Mouse (Mus musculus): Measurements from ENCODE around the gene Tfip11.

DNA sequence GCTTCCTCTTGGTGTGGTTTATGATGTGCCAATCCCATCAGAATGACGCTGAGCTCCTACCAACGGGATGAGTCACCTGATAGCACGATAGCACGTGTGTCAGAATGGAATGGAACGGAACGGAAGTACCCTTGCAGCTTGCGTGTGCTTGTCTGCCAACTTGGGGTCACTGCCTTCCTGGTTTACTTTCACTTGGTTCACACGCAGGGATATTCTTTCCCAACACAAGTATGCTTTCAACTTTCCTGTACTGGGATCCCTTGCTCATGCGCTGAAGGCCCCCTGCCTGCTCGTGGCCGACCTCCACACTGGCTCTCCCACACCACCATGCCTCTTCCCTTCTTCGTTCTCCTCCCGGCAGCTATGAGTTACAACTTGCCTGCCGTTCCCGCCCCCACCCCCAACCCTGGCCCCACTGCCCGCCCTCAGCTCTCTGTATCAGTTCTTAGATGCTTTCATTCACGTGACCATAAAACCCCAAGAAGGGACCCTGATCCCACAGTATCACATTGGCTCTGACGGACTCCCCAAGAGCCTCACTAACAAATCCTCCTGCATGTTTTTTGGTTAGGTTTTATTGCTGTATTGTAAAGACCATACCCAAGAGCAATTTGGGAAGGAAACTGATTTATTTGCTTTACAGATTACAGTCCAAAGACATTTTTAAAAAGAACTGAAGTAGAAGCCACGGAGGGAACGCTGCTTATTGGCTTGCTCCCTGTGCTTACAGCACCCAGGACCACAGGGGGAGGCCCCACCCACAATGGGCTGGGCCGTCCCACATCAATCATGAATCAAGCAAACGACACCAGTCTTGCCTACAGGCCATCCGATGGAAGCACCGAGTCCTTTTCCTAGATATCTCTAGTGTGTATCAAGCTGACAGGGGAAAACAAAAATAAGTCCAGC is 1.3 kb upstream of the Tfip11 start:
- no peak for TF ChIP-seq POLR2A (IDR thresholded peaks at IDR 0.05; ENCODE audit: extremely low read depth, insufficient read depth, low read length)
- TF ChIP-seq CTCF (IDR thresholded peaks at IDR 0.05; ENCODE audit: extremely low read depth, insufficient read depth, low read length) = no peak

All from cortical plate, adult 2 months (tissue).